Mouse (Mus musculus) erythroblast, embryonic 14.5 days (primary cell): ENCODE results near the gene Lcn5. TPM values are rescaled to one million over a fixed set of nuclear protein-coding genes. Genes with fewer than 3 reads are reported as not detected.
"Not testable (repeated sequence)": the region's sequence is repeated elsewhere in the genome, so short reads cannot be mapped to it uniquely, and the experiment has no call there.

Experiments
- H3K27me3 ChIP-seq: 2 replicates; pipeline ENCODE4 v1.6.1; 2012; ENCODE audit warnings: inconsistent platforms; ENCODE audit not compliant: control insufficient read depth
- H3K36me3 ChIP-seq: 2 replicates; pipeline ENCODE4 v1.6.1; 2012; ENCODE audit warnings: mild to moderate bottlenecking, inconsistent platforms; ENCODE audit not compliant: control insufficient read depth
- H3K4me1 ChIP-seq: 2 replicates; pipeline ENCODE4 v1.6.1; 2012; ENCODE audit warnings: inconsistent platforms; ENCODE audit not compliant: control insufficient read depth
- H3K4me3 ChIP-seq: replicated peaks from 2 replicates; pipeline ENCODE3; 2012; ENCODE audit warnings: moderate library complexity, mild to moderate bottlenecking, inconsistent platforms
- H3K9me3 ChIP-seq: 2 replicates; pipeline ENCODE4 v1.6.1; 2012; ENCODE audit warnings: low read length, inconsistent platforms, mixed read lengths; ENCODE audit not compliant: control insufficient read depth
- GATA1 ChIP-seq: IDR thresholded peaks from 2 replicates; pipeline ENCODE4 v1.6.1; 2012; ENCODE audit warnings: low read length, inconsistent platforms, mixed read lengths
- TAL1 ChIP-seq: IDR thresholded peaks from 3 replicates; pipeline ENCODE4 v1.6.1; 2012; ENCODE audit warnings: low read length, inconsistent platforms, mixed read lengths
- polyA plus RNA-seq: library from polyadenylated mRNA; stranded (reverse); fragments of >175 nt; gene quantifications from 2 replicates; pipeline ENCODE4 v1.2.3, GENCODE M21; 2012

The Lcn5 gene
- polyA plus RNA-seq, 1 experiment = not detected

GRCm38 (mm10) chr2:25701001-25701400 lies 43.2 kb downstream of the Lcn5 start:
- H3K4me1 ChIP-seq = no peaks in the 10 kb centered on the region
- no peak overlapping the region for H3K4me3 ChIP-seq
- H3K36me3 ChIP-seq = no peaks in the 10 kb centered on the region
- no peaks in the 10 kb centered on the region for H3K9me3 ChIP-seq
- H3K27me3 ChIP-seq = no peaks in the 10 kb centered on the region; the same call in 1 of the 2 replicates
- TF ChIP-seq GATA1 = no peak
- no peak for TF ChIP-seq TAL1

DNA sequence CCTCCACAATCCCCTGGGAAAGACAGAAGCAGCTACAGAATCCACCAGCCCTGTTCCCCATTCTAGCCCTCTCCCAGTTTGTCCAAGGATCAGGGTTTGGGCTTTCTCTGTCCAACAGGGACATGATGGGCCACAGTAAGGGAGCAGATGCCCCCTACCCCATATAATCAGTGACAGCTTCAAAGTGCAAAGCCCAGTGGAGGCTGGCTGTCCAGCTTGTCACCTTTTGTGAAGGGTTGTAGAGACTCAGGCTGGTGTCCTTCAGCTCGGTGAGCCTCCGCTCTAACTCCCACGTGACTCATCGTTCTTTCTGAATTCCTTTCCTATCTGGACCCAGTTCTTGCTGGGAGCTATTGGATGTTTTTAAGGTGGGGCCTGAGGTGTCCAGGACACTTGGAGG lies 46.0 kb downstream of the Lcn5 start:
- Histone ChIP-seq H3K9me3 (no peaks in the 10 kb centered on the region), H3K27me3 (peaks cover 16% of the 10 kb centered on the region), H3K4me3 (no peak overlapping the region), H3K36me3 (no peaks in the 10 kb centered on the region), H3K4me1 (peaks cover 9% of the 10 kb centered on the region)
- TF ChIP-seq GATA1 (no peak), TAL1 (no peak)

DNA sequence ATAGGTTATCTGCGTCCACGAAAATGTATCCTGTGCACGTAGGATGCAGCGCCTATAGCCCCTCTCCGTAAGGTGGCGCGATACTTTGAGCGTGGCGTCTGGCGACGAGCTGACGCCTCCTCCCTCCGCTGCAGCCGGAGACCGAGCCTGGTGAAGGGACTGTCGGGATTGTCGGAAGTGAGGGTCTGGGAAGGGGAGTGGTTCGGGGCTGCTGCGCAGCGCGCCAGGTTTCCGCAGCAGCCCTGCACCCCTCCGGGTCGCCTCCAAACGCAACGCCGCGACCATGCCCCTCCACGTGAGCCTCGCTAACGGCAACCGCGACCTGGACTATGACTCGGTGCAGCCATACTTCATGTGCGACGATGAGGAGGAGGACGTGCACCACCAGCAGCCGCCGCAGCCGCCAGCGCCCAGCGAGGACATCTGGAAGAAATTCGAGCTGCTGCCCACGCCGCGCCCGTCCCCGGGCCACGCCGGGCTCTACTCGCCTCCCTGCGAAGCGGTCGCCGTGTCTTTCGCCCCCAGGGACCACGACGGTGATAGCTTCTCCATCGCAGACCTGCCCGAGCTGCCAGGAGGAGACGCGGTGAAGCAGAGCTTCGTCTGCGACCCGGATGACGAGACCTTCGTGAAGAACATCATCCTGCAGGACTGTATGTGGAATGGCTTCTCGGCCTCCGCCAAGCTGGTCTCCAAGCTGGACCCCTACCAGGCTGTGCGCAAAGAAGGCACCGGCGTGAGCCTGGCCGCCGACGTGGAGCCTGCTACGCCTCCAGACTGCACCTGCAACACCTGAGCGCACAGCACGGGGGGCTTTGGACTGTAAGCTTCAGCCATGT lies 49.1 kb downstream of the Lcn5 start, which contains the start of gene Bmyc:
Bmyc (plus strand) TSS at position 97 of the 839 bp plus-strand sequence.
- Histone ChIP-seq H3K4me3 (peak within 1 kb of the TSS; percentile 62), H3K9me3 (no peaks in the 10 kb centered on the region), H3K36me3 (no peaks in the 10 kb centered on the region), H3K4me1 (peaks cover 9% of the 10 kb centered on the region), H3K27me3 (peaks cover 16% of the 10 kb centered on the region)
- TF ChIP-seq TAL1 (no peak), GATA1 (no peak)

DNA sequence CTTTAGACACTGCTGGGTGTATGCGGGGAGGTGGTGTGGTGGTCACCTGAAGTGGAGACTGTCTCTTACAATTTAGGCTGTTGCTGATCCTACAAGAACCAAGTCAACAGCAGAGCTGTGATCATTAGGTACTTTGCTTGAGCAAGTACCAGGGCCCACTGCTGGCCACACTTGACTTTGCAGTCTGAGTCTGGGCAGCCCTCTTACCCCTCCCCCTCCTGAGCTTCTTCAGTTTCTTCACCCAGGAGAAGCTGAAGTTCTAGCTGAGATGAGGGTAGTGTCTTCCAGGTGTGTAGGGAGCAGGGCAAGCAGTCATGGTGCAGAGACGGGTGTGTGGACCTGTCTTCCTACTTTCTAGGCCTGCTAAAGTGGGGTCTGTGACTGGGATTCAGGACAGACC lies 50.4 kb downstream of the Lcn5 start:
- peaks cover 9% of the 10 kb centered on the region for H3K4me1 ChIP-seq
- H3K9me3 ChIP-seq = no peaks in the 10 kb centered on the region
- H3K36me3 ChIP-seq = no peaks in the 10 kb centered on the region
- no peak overlapping the region for H3K4me3 ChIP-seq
- H3K27me3 ChIP-seq = peaks cover 16% of the 10 kb centered on the region
- no peak for TF ChIP-seq TAL1
- TF ChIP-seq GATA1 = no peak

DNA sequence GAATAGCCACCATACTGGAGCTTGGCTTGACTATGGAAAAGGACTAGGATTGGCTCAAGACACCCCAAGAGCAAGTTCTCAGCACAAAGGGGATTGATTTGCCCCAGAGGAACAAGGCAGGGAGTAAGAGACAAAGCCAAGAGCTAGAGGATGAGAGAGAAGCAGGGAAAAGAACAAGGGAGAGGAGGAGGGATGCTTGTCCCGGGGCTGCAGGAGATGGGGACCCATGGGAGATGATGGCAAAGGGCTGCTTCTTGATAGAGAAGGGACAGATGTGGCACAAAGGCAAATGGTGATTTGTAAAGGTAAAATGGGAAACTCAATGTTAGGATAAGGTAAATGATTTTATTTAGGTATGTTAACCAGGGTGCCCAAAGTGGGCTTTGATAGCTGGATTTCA lies 51.3 kb downstream of the Lcn5 start:
- H3K4me3 ChIP-seq, H3K36me3 ChIP-seq, H3K9me3 ChIP-seq, H3K4me1 ChIP-seq: not testable (repeated sequence)
- H3K27me3 ChIP-seq = peaks cover 16% of the 10 kb centered on the region

DNA sequence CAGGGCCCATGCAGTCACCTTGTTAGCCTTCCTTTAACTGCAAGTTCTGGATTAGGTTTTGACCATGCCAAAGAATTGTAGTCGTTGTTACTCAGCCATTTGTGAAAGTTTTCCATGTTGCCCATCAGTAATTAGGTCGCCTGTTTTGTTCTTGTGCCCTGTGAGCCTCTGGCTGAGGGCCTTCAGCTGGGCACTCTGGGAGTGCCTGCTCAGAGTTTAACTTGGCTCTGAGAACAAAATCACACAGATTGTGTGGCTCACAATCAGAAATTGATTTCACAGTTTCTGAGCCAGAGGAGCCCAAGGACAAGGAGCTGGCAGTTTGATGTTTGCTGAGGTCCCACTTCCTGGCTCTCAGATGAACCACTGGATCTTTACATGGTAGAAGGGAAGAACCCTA lies 52.0 kb downstream of the Lcn5 start:
- H3K9me3 ChIP-seq, H3K36me3 ChIP-seq, H3K4me3 ChIP-seq, H3K4me1 ChIP-seq: not testable (repeated sequence)
- H3K27me3 ChIP-seq = peaks cover 16% of the 10 kb centered on the region

Other genes with a start within 250 kb of the Lcn5 start
- 0.06 TPM in 1 of 2 replicates, not detected in the other for gene Fut7, start 234.7 kb upstream of the Lcn5 start, polyA plus RNA-seq
- 0.09 and 0.11 TPM in 2 replicates for gene Abca2, start 229.2 kb upstream of the Lcn5 start, polyA plus RNA-seq
- gene Clic3, start 201.1 kb upstream of the Lcn5 start, polyA plus RNA-seq = not detected in 2 replicates
- 1.0 and 1.1 TPM in 2 replicates for gene Paxx, start 196.9 kb upstream of the Lcn5 start, polyA plus RNA-seq
- not detected in 2 replicates for gene Ptgds, start 187.9 kb upstream of the Lcn5 start, polyA plus RNA-seq
- gene Lcn12, start 164.0 kb upstream of the Lcn5 start, polyA plus RNA-seq = not detected in 2 replicates
- 3.9 and 4.7 TPM in 2 replicates for gene Fbxw5, start 157.2 kb upstream of the Lcn5 start, polyA plus RNA-seq
- not detected in 2 replicates for gene C8g, start 156.2 kb upstream of the Lcn5 start, polyA plus RNA-seq
- gene Traf2, start 111.0 kb upstream of the Lcn5 start, polyA plus RNA-seq = 0.84 and 0.95 TPM in 2 replicates
- gene Edf1, start 100.1 kb upstream of the Lcn5 start, polyA plus RNA-seq = 168 and 190 TPM in 2 replicates
- 0.09 and 0.38 TPM in 2 replicates for gene Mamdc4, start 83.1 kb upstream of the Lcn5 start, polyA plus RNA-seq
- 0.21 and 0.30 TPM in 2 replicates for gene Phpt1, start 82.7 kb upstream of the Lcn5 start, polyA plus RNA-seq
- 0.01 TPM in 1 of 2 replicates, not detected in the other for gene Ajm1, start 76.2 kb upstream of the Lcn5 start, polyA plus RNA-seq
- 4.6 and 6.1 TPM in 2 replicates for gene Rabl6, start 49.4 kb upstream of the Lcn5 start, polyA plus RNA-seq
- not detected in 2 replicates for gene Ccdc183, start 40.3 kb upstream of the Lcn5 start, polyA plus RNA-seq
- 0.15 TPM in 1 of 2 replicates, not detected in the other for gene Tmem141, start 35.9 kb upstream of the Lcn5 start, polyA plus RNA-seq
- gene Fcna, start 29.9 kb upstream of the Lcn5 start, polyA plus RNA-seq = 0.80 and 0.94 TPM in 2 replicates
- gene Lcn8, start 4.8 kb upstream of the Lcn5 start, polyA plus RNA-seq = not detected in 2 replicates
- not detected in 2 replicates for gene Lcn6, start 18.8 kb downstream of the Lcn5 start, polyA plus RNA-seq
- gene Lcn10, start 24.8 kb downstream of the Lcn5 start, polyA plus RNA-seq = not detected in 2 replicates
- gene Obp2a, start 42.1 kb downstream of the Lcn5 start, polyA plus RNA-seq = not detected in 2 replicates
- gene Bmyc, start 48.8 kb downstream of the Lcn5 start, polyA plus RNA-seq = 0.37 and 0.53 TPM in 2 replicates
- not detected in 2 replicates for gene Obp2b, start 79.1 kb downstream of the Lcn5 start, polyA plus RNA-seq
- not detected in 2 replicates for gene Lcn3, start 107.6 kb downstream of the Lcn5 start, polyA plus RNA-seq
- gene Lcn11, start 119.1 kb downstream of the Lcn5 start, polyA plus RNA-seq = not detected in 2 replicates
- not detected in 2 replicates for gene Gm13539, start 124.3 kb downstream of the Lcn5 start, polyA plus RNA-seq
- not detected in 2 replicates for gene Glt6d1, start 157.9 kb downstream of the Lcn5 start, polyA plus RNA-seq
- gene Lcn9, start 165.2 kb downstream of the Lcn5 start, polyA plus RNA-seq = not detected in 2 replicates
- not detected in 2 replicates for gene Sohlh1, start 189.3 kb downstream of the Lcn5 start, polyA plus RNA-seq
- not detected in 2 replicates for gene Kcnt1, start 205.8 kb downstream of the Lcn5 start, polyA plus RNA-seq